Mouse (Mus musculus): ENCODE results near the gene Olfr1496. TPM values are rescaled to one million over a fixed set of nuclear protein-coding genes. Genes with fewer than 3 reads are reported as not detected.
"Not testable (repeated sequence)": the region's sequence is repeated elsewhere in the genome, so short reads cannot be mapped to it uniquely, and the experiment has no call there.

The Olfr1496 gene
- polyA plus RNA-seq (2015; fragmentation: Nextera tagmentation; extraction: Ambion mirVana): not detected in 2 replicates

- Histone ChIP-seq H3K36me3 (no peaks in the 10 kb centered on the region), H3K9ac (no peak within 1 kb of the TSS), H3K4me1 (replicated peaks) (no peaks in the 10 kb centered on the region), H3K9me3 (replicated peaks) (no peaks in the 10 kb centered on the region), H3K4me2 (no peak within 1 kb of the TSS), H3K27ac (no peak within 1 kb of the TSS), H3K4me3 (no peak within 1 kb of the TSS), H3K27me3 (no peaks in the 10 kb centered on the region)
- 76% methylated on average over 1 of the region's 1 CpGs for WGBS
- no peak for ATAC-seq (replicated peaks; ENCODE audit: insufficient number of reproducible peaks, insufficient read depth, low FRiP score, low read depth)
Observed at GRCm38 (mm10) chr19:13777578-13777977, at the start of gene Olfr1496. TSS of gene Olfr1496 (plus strand) at chr19:13777878.

GRCm38 (mm10) chr19:13739428-13739827 lies 38.2 kb upstream of the Olfr1496 start, which contains the start of gene Olfr1494:
TSS of gene Olfr1494 (plus strand) at chr19:13739728.
- no peak within 1 kb of the TSS for H3K9ac ChIP-seq
- no peaks in the 10 kb centered on the region for H3K36me3 ChIP-seq
- H3K4me2 ChIP-seq: no peak within 1 kb of the TSS
- ATAC-seq (replicated peaks; ENCODE audit: insufficient number of reproducible peaks, insufficient read depth, low FRiP score, low read depth): no peak
- WGBS: 82% methylated on average over 4 of the region's 4 CpGs
- H3K9me3 ChIP-seq (replicated peaks): no peaks in the 10 kb centered on the region
- H3K27ac ChIP-seq: no peak within 1 kb of the TSS
- H3K4me1 ChIP-seq (replicated peaks): no peaks in the 10 kb centered on the region
- no peak within 1 kb of the TSS for H3K4me3 ChIP-seq
- H3K27me3 ChIP-seq: no peaks in the 10 kb centered on the region

DNA sequence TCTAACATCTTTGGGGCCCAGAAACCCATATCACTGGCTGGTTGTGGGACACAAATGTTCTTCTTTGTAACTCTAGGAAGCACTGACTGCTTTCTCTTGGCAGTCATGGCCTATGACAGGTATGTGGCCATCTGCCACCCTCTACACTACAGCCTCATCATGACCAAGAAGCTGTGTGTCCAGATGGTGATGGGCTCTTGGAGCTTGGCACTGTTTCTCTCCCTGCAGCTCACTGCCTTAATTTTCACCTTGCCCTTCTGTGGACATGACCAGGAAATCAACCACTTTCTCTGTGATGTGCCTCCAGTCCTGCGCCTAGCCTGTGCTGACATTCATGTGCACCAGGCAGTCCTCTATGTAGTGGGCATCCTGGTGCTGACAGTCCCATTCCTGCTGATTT lies 28.3 kb upstream of the Olfr1496 start:
- Histone ChIP-seq H3K27me3 (no peaks in the 10 kb centered on the region), H3K9ac (no peak overlapping the region), H3K4me1 (replicated peaks) (no peaks in the 10 kb centered on the region), H3K36me3 (no peaks in the 10 kb centered on the region), H3K4me3 (no peak overlapping the region), H3K27ac (no peak overlapping the region), H3K4me2 (no peak overlapping the region), H3K9me3 (replicated peaks) (no peaks in the 10 kb centered on the region)
- no peak for ATAC-seq (replicated peaks; ENCODE audit: insufficient number of reproducible peaks, insufficient read depth, low FRiP score, low read depth)
- WGBS: 65% methylated on average over 1 of the region's 1 CpGs

DNA sequence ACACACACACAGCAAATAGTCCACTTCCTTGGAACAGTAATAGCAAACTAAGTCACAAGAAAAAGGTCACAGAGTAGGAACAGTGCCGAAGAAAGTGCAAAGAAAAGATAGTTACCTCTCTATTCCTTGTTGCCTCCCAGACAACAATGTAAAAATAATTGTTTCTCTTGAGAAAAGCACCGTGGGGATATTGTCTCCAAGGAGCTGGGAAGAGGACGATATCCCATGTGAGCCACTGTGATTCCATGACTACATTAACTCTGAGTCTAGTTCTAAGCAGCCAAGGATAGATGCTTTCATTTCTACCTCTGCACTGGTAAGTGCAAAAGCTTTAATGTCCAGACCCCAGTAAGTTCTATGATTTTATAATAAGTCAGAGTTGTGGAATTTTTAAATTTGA lies 13.4 kb upstream of the Olfr1496 start, which contains the start of gene Olfr1495:
TSS of gene Olfr1495 (plus strand) at position 301 of the 400 bp plus-strand sequence.
- H3K4me1 ChIP-seq (replicated peaks): no peaks in the 10 kb centered on the region
- 0 out of 2 replicates have a peak, but pooled peaks cover 5% of the 10 kb centered on the region for H3K9me3 ChIP-seq (replicated peaks)
- H3K9ac ChIP-seq: no peak within 1 kb of the TSS
- no peak within 1 kb of the TSS for H3K4me2 ChIP-seq
- H3K27me3 ChIP-seq: no peaks in the 10 kb centered on the region
- ATAC-seq (replicated peaks; ENCODE audit: insufficient number of reproducible peaks, insufficient read depth, low FRiP score, low read depth): no peak
- WGBS: 65% methylated on average over 3 of the region's 3 CpGs
- H3K27ac ChIP-seq: no peak within 1 kb of the TSS
- H3K4me3 ChIP-seq: no peak within 1 kb of the TSS
- H3K36me3 ChIP-seq: no peaks in the 10 kb centered on the region

GRCm38 (mm10) chr19:13768565-13769276 lies 9.0 kb upstream of the Olfr1496 start:
- Histone ChIP-seq H3K27ac (no peak overlapping the region), H3K27me3 (no peaks in the 10 kb centered on the region), H3K36me3 (no peaks in the 10 kb centered on the region), H3K4me2 (no peak overlapping the region), H3K4me1 (replicated peaks) (no peaks in the 10 kb centered on the region), H3K9ac (no peak overlapping the region), H3K4me3 (no peak overlapping the region), H3K9me3 (replicated peaks) (0 out of 2 replicates have a peak, but pooled peaks cover 5% of the 10 kb centered on the region)
- no peak for ATAC-seq (replicated peaks; ENCODE audit: insufficient number of reproducible peaks, insufficient read depth, low FRiP score, low read depth)
- 82% methylated on average over 9 of the region's 9 CpGs for WGBS

DNA sequence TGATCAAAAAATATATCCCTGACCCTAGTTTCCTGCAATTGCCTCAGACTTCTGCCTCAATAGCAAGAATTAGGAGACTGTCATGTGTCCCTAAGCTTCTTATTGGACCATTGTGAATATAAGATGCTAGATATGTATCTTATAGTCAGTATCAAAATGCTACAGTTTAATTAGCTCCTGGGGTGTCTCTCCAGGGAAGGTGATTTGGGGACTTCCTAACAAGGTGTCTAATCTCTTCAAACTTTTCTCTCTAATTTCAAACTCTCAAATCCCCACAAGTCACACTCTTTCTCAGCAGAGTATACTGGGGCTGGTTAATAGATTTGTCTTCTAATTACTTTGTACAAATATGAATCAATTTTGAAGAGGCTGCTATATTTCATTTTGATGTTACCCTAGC lies 20.4 kb downstream of the Olfr1496 start, which contains the start of gene Olfr1497:
TSS of gene Olfr1497 (minus strand) at position 101 of the 400 bp plus-strand sequence.
- ATAC-seq (replicated peaks; ENCODE audit: insufficient number of reproducible peaks, insufficient read depth, low FRiP score, low read depth): no peak
- Histone ChIP-seq H3K9me3 (replicated peaks) (no peaks in the 10 kb centered on the region), H3K27me3 (no peaks in the 10 kb centered on the region), H3K36me3 (no peaks in the 10 kb centered on the region), H3K4me2 (no peak within 1 kb of the TSS), H3K4me1 (replicated peaks) (no peaks in the 10 kb centered on the region), H3K27ac (no peak within 1 kb of the TSS), H3K9ac (no peak within 1 kb of the TSS), H3K4me3 (no peak within 1 kb of the TSS)

DNA sequence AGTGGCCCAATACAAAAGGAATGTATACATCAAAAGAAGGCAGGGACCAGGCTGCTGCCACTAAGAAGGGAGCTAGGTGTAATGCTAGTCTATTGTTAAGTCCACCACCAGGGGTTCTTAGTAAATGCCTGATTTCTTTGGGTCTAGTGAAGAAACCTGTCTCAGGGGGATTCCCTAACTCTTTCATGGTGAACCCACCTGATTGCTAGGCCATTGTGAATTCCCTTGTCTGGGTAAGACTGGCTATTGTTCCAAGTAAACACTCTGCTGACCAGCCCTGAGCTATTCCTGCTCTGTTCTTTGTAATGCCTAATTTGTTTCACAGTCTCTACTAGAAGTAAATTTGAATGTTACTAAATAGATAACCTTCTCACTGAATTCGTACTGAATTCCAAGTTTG lies 27.8 kb downstream of the Olfr1496 start:
- H3K27me3 ChIP-seq; H3K4me1 ChIP-seq (replicated peaks); H3K4me3 ChIP-seq; H3K9me3 ChIP-seq (replicated peaks); H3K36me3 ChIP-seq; H3K9ac ChIP-seq; H3K4me2 ChIP-seq; ATAC-seq (replicated peaks; ENCODE audit: insufficient number of reproducible peaks, insufficient read depth, low FRiP score, low read depth); H3K27ac ChIP-seq: not testable (repeated sequence)
- 55% methylated on average over 1 of the region's 1 CpGs for WGBS

DNA sequence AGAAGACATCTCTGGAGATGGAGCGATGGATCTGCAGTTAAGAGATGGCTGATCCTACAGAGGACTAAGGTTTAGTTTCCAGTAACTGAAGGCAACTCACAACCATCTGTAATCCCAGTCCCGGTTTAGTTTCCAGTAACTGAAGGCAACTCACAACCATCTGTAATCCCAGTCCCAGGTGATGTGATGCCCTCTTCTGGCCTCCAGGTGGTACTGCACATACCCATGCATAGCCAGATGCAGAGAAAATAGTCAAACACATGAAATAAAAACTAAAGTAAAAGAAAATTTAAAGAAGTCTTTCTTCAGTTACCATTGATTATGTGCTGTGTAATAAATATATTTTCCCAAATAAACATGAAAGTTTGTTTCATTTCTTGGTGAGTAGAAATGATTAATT lies 35.1 kb downstream of the Olfr1496 start:
- no peaks in the 10 kb centered on the region for H3K9me3 ChIP-seq (replicated peaks)
- WGBS: 48% methylated on average over 2 of the region's 2 CpGs
- H3K36me3 ChIP-seq: no peaks in the 10 kb centered on the region
- H3K27me3 ChIP-seq: no peaks in the 10 kb centered on the region
- ATAC-seq (replicated peaks; ENCODE audit: insufficient number of reproducible peaks, insufficient read depth, low FRiP score, low read depth): no peak
- H3K9ac ChIP-seq: no peak overlapping the region
- H3K4me3 ChIP-seq: no peak overlapping the region
- H3K4me2 ChIP-seq: no peak overlapping the region
- H3K4me1 ChIP-seq (replicated peaks): no peaks in the 10 kb centered on the region
- H3K27ac ChIP-seq: no peak overlapping the region

DNA sequence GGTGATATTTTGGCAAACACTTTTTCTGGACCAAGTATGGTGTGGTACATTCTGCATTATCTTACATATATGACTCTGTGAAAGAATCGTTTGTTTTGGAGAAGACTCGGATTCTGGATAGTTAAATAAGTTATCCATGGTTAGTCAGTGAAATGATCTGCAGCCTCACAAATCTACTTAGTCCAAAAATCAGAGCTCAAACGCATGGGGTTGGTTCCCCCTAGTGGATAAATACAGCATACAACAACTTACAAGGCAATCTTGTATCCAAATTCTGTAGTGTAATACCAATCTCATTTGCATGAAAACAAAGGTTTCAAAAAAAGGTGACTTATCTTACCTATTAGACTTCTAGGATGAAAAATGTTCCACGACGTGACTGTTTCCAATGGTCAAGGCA lies 41.1 kb downstream of the Olfr1496 start:
- Histone ChIP-seq H3K27me3 (no peaks in the 10 kb centered on the region), H3K36me3 (no peaks in the 10 kb centered on the region), H3K27ac (no peak overlapping the region), H3K9ac (no peak overlapping the region), H3K9me3 (replicated peaks) (no peaks in the 10 kb centered on the region), H3K4me3 (no peak overlapping the region), H3K4me2 (no peak overlapping the region), H3K4me1 (replicated peaks) (no peaks in the 10 kb centered on the region)
- WGBS: 27% methylated on average over 5 of the region's 5 CpGs
- no peak for ATAC-seq (replicated peaks; ENCODE audit: insufficient number of reproducible peaks, insufficient read depth, low FRiP score, low read depth)

- no peak within 1 kb of the TSS for H3K4me3 ChIP-seq
- H3K9me3 ChIP-seq (replicated peaks): no peaks in the 10 kb centered on the region
- no peak within 1 kb of the TSS for H3K27ac ChIP-seq
- H3K27me3 ChIP-seq: no peaks in the 10 kb centered on the region
- no peaks in the 10 kb centered on the region for H3K36me3 ChIP-seq
- H3K9ac ChIP-seq: no peak within 1 kb of the TSS
- no peaks in the 10 kb centered on the region for H3K4me1 ChIP-seq (replicated peaks)
- no peak within 1 kb of the TSS for H3K4me2 ChIP-seq
- ATAC-seq (replicated peaks; ENCODE audit: insufficient number of reproducible peaks, insufficient read depth, low FRiP score, low read depth): no peak
Observed at GRCm38 (mm10) chr19:13819347-13819746, 41.7 kb downstream of the Olfr1496 start, which contains the start of gene Olfr1499. TSS of gene Olfr1499 (minus strand) at chr19:13819447.

- H3K4me1 ChIP-seq (replicated peaks): no peaks in the 10 kb centered on the region
- ATAC-seq (replicated peaks; ENCODE audit: insufficient number of reproducible peaks, insufficient read depth, low FRiP score, low read depth): no peak
- WGBS: 42% methylated on average over 5 of the region's 5 CpGs
- H3K27ac ChIP-seq: no peak overlapping the region
- H3K36me3 ChIP-seq: no peaks in the 10 kb centered on the region
- H3K4me2 ChIP-seq: no peak overlapping the region
- no peaks in the 10 kb centered on the region for H3K9me3 ChIP-seq (replicated peaks)
- no peaks in the 10 kb centered on the region for H3K27me3 ChIP-seq
- H3K4me3 ChIP-seq: no peak overlapping the region
- H3K9ac ChIP-seq: no peak overlapping the region
Observed at GRCm38 (mm10) chr19:13820847-13821246, 43.2 kb downstream of the Olfr1496 start.

- H3K36me3 ChIP-seq: no peaks in the 10 kb centered on the region
- no peaks in the 10 kb centered on the region for H3K9me3 ChIP-seq (replicated peaks)
- 79% methylated on average over 3 of the region's 3 CpGs for WGBS
- H3K4me3 ChIP-seq: no peak overlapping the region
- H3K27me3 ChIP-seq: no peaks in the 10 kb centered on the region
- H3K4me2 ChIP-seq: no peak overlapping the region
- no peak overlapping the region for H3K27ac ChIP-seq
- no peak for ATAC-seq (replicated peaks; ENCODE audit: insufficient number of reproducible peaks, insufficient read depth, low FRiP score, low read depth)
- no peaks in the 10 kb centered on the region for H3K4me1 ChIP-seq (replicated peaks)
- H3K9ac ChIP-seq: no peak overlapping the region
Observed at GRCm38 (mm10) chr19:13828447-13828846, 50.8 kb downstream of the Olfr1496 start.

All from heart, embryonic 15.5 days (tissue).